Mouse (Mus musculus): ENCODE measurements around the gene Nck2. TPM values are rescaled to one million over a fixed set of nuclear protein-coding genes. Genes with fewer than 3 reads are reported as not detected.

The Nck2 gene
- total RNA-seq, 2 experiments from 2014 or later = 11.9 to 23.3 TPM

Other genes with a start within 250 kb of the Nck2 start
- gene Fhl2, start 247.6 kb upstream of the Nck2 start, total RNA-seq (2014; fragmentation: Nextera tagmentation) = not detected in 2 replicates
- 0.88 TPM in 1 of 2 replicates, not detected in the other for gene Fhl2, start 247.6 kb upstream of the Nck2 start, total RNA-seq (2017)

All from granulocyte monocyte progenitor cell, adult 5-6 weeks (primary cell).